Mouse (Mus musculus) MEL (cell line): ENCODE results near the gene Asah2. TPM values are rescaled to one million over a fixed set of nuclear protein-coding genes. Genes with fewer than 3 reads are reported as not detected.
A peak's percentile ranks its signal among the peaks of the same experiment; 100 is the strongest.

Experiments used
- DNase-seq: peaks from one replicate; pipeline ENCODE4 v3.0.0; 2011; ENCODE audit warnings: low read depth, low spot score
- H3K27ac ChIP-seq: 2 replicates; pipeline ENCODE4 v1.5.1; 2012; ENCODE audit warnings: low read depth, mild to moderate bottlenecking, control low read depth, low read length, moderate library complexity; ENCODE audit not compliant: control insufficient read depth
- H3K27me3 ChIP-seq, 2 experiments: fragments of 150-350 bp in 1 of 2; sonication (generic) in 1 of 2; 2 replicates each; pipeline ENCODE4 v1.6.1; 2012; ENCODE audit warnings: low read length in 2 of 2, mild to moderate bottlenecking in 2 of 2, improper control_type of control experiment in 1 of 2, moderate library complexity in 1 of 2; ENCODE audit not compliant: insufficient read depth in 2 of 2, control insufficient read depth in 1 of 2
- H3K36me3 ChIP-seq, 2 experiments: 2 replicates each; pipeline ENCODE4 v1.6.1; 2012 to 2014; ENCODE audit warnings: low read length in 2 of 2, improper control_type of control experiment in 1 of 2, inconsistent platforms in 1 of 2, mild to moderate bottlenecking in 1 of 2; ENCODE audit not compliant: insufficient read depth in 2 of 2, control insufficient read depth in 1 of 2
- H3K4me1 ChIP-seq, 2 experiments: fragments of 150-350 bp in 1 of 2; sonication (generic) in 1 of 2; 2 replicates each; pipeline ENCODE4 v1.6.1; 2012; ENCODE audit warnings: low read length in 2 of 2, improper control_type of control experiment in 1 of 2, mild to moderate bottlenecking in 1 of 2; ENCODE audit not compliant: insufficient read depth in 2 of 2, control insufficient read depth in 1 of 2
- H3K4me3 ChIP-seq, 2 experiments: fragments of 150-350 bp in 1 of 2; sonication (generic) in 1 of 2; 2 replicates each; pipeline ENCODE4 v1.5.1; 2012; ENCODE audit warnings: low read depth in 2 of 2, low read length in 2 of 2, mild to moderate bottlenecking in 2 of 2, moderate library complexity in 2 of 2, control low read depth in 1 of 2, improper control_type of control experiment in 1 of 2; ENCODE audit not compliant: control insufficient read depth in 1 of 2, insufficient read depth in 1 of 2
- H3K79me2 ChIP-seq: 2 replicates; pipeline ENCODE4 v1.6.1; 2012; ENCODE audit warnings: mild to moderate bottlenecking, low read length, moderate library complexity; ENCODE audit not compliant: control insufficient read depth, poor library complexity, insufficient read depth
- H3K9ac ChIP-seq: 2 replicates; pipeline ENCODE4 v1.6.1; 2012; ENCODE audit warnings: low read depth, mild to moderate bottlenecking, control low read depth, low read length, moderate library complexity; ENCODE audit not compliant: control insufficient read depth, poor library complexity, severe bottlenecking
- H3K9me3 ChIP-seq: fragments of 150-350 bp; sonication (generic); replicated peaks from 2 replicates; pipeline ENCODE4 v1.6.1; 2012; ENCODE audit warnings: mild to moderate bottlenecking, low read length, improper control_type of control experiment, moderate library complexity; ENCODE audit not compliant: insufficient read depth
- BHLHE40 ChIP-seq: IDR thresholded peaks from 2 replicates; pipeline ENCODE4 v1.6.1; 2012; ENCODE audit warnings: low read depth, mild to moderate bottlenecking, inconsistent platforms, low read length, improper control_type of control experiment, borderline replicate concordance
- EP300 ChIP-seq, 2 experiments: IDR thresholded peaks; 2 replicates each; pipeline ENCODE4 v1.6.1; 2011; ENCODE audit warnings: improper control_type of control experiment in 2 of 2, low read length in 2 of 2, low read depth in 1 of 2, mild to moderate bottlenecking in 1 of 2
- ETS1 ChIP-seq: IDR thresholded peaks from 2 replicates; pipeline ENCODE4 v1.6.1; 2012; ENCODE audit warnings: low read depth, mild to moderate bottlenecking, inconsistent platforms, low read length, improper control_type of control experiment, moderate library complexity
- GATA1 ChIP-seq: IDR thresholded peaks from 2 replicates; pipeline ENCODE4 v1.6.1; 2011; ENCODE audit warnings: low read depth, low read length, improper control_type of control experiment
- HCFC1 ChIP-seq: IDR thresholded peaks from 2 replicates; pipeline ENCODE4 v1.6.1; 2012; ENCODE audit warnings: low read depth, mild to moderate bottlenecking, inconsistent platforms, low read length, improper control_type of control experiment, moderate library complexity
- JUND ChIP-seq: IDR thresholded peaks from 2 replicates; pipeline ENCODE4 v1.6.1; 2011; ENCODE audit warnings: low read depth, mild to moderate bottlenecking, improper control_type of control experiment, low read length
- KAT2A ChIP-seq: conservative IDR thresholded peaks from 2 replicates; pipeline ENCODE4 v1.6.1; 2012; ENCODE audit warnings: low read depth, low read length, improper control_type of control experiment, inconsistent platforms
- MEF2A ChIP-seq: IDR thresholded peaks from 2 replicates; pipeline ENCODE4 v1.6.1; 2014; ENCODE audit warnings: low read depth, mild to moderate bottlenecking, inconsistent platforms, low read length, improper control_type of control experiment; ENCODE audit not compliant: poor library complexity, insufficient replicate concordance, severe bottlenecking; ENCODE audit errors: extremely low read depth
- MXI1 ChIP-seq: IDR thresholded peaks from 2 replicates; pipeline ENCODE4 v1.6.1; 2011; ENCODE audit warnings: mild to moderate bottlenecking, low read depth, low read length, improper control_type of control experiment
- MYC ChIP-seq: IDR thresholded peaks from 2 replicates; pipeline ENCODE4 v1.6.1; 2011; ENCODE audit warnings: low read depth, mild to moderate bottlenecking, low read length, improper control_type of control experiment, moderate library complexity
- NELFE ChIP-seq: IDR thresholded peaks from 2 replicates; pipeline ENCODE4 v1.6.1; 2011; ENCODE audit warnings: low read depth, low read length, improper control_type of control experiment
- POLR2A ChIP-seq, 2 experiments: IDR thresholded peaks; 2 replicates each; pipeline ENCODE4 v1.6.1; 2011 to 2012; ENCODE audit warnings: low read length in 2 of 2, mild to moderate bottlenecking in 2 of 2, control low read depth in 1 of 2, improper control_type of control experiment in 1 of 2, low read depth in 1 of 2, moderate library complexity in 1 of 2; ENCODE audit not compliant: control insufficient read depth in 1 of 2, insufficient read depth in 1 of 2, poor library complexity in 1 of 2
- POLR2AphosphoS2 ChIP-seq: IDR thresholded peaks from 2 replicates; pipeline ENCODE4 v1.6.1; 2011; ENCODE audit warnings: low read length, improper control_type of control experiment
- RAD21 ChIP-seq: IDR thresholded peaks from 2 replicates; pipeline ENCODE4 v1.6.1; 2011; ENCODE audit warnings: mild to moderate bottlenecking, low read depth, low read length, improper control_type of control experiment
- RCOR1 ChIP-seq: IDR thresholded peaks from 2 replicates; pipeline ENCODE4 v1.6.1; 2012; ENCODE audit warnings: low read depth, mild to moderate bottlenecking, inconsistent platforms, low read length, improper control_type of control experiment
- TBP ChIP-seq: IDR thresholded peaks from 2 replicates; pipeline ENCODE4 v1.8.0; 2011; ENCODE audit warnings: low read depth, low read length, improper control_type of control experiment
- TCF12 ChIP-seq: IDR thresholded peaks from 2 replicates; pipeline ENCODE4 v1.6.1; 2014; ENCODE audit warnings: low read depth, mild to moderate bottlenecking, inconsistent platforms, low read length, improper control_type of control experiment, moderate library complexity
- UBTF ChIP-seq: IDR thresholded peaks from 2 replicates; pipeline ENCODE4 v1.6.1; 2012; ENCODE audit warnings: low read depth, mild to moderate bottlenecking, inconsistent platforms, low read length, improper control_type of control experiment, moderate library complexity, borderline replicate concordance; ENCODE audit not compliant: insufficient read depth
- USF2 ChIP-seq, 2 experiments: IDR thresholded peaks; 2 replicates each; pipeline ENCODE4 v1.6.1; 2011 to 2012; ENCODE audit warnings: improper control_type of control experiment in 2 of 2, low read length in 2 of 2, borderline replicate concordance in 1 of 2, inconsistent platforms in 1 of 2, low read depth in 1 of 2, mild to moderate bottlenecking in 1 of 2; ENCODE audit not compliant: insufficient read depth in 1 of 2
- ZC3H11A ChIP-seq: IDR thresholded peaks from 2 replicates; pipeline ENCODE4 v1.6.1; 2012; ENCODE audit warnings: low read depth, mild to moderate bottlenecking, inconsistent platforms, low read length, improper control_type of control experiment
- ZKSCAN1 ChIP-seq: IDR thresholded peaks from 2 replicates; pipeline ENCODE4 v1.6.1; 2012; ENCODE audit warnings: low read depth, mild to moderate bottlenecking, inconsistent platforms, low read length, improper control_type of control experiment, moderate library complexity
- ZMIZ1 ChIP-seq: IDR thresholded peaks from 2 replicates; pipeline ENCODE4 v1.6.1; 2012; ENCODE audit warnings: low read depth, mild to moderate bottlenecking, inconsistent platforms, low read length, improper control_type of control experiment, moderate library complexity
- ZNF384 ChIP-seq: IDR thresholded peaks from 2 replicates; pipeline ENCODE4 v1.6.1; 2012; ENCODE audit warnings: low read depth, mild to moderate bottlenecking, inconsistent platforms, low read length, improper control_type of control experiment
- polyA plus RNA-seq, 2 experiments: library from polyadenylated mRNA; stranded (reverse) in 1 of 2; unstranded in 1 of 2; fragments of >175 nt in 1 of 2; fragments of >200 nt in 1 of 2; gene quantifications; 2 replicates each; pipeline versions ENCODE4 v1.2.1 to v1.2.4; 2012; ENCODE audit warnings: low replicate concordance in 2 of 2, low read depth in 1 of 2; ENCODE audit not compliant: insufficient read length in 2 of 2, insufficient read depth in 1 of 2, missing spikeins in 1 of 2
- total RNA-seq: library from RNA; depleted of rRNA; stranded (reverse); fragments of 300-350 nt; gene quantifications from 2 replicates; pipeline ENCODE4 v1.2.3, GENCODE M21; 2012

Asah2 gene
- total and polyA plus RNA-seq, 3 experiments, result 0.58 to 1.3 TPM; not detected in 1

- peaks cover 12% of the 10 kb centered on the region for H3K79me2 ChIP-seq
- no peak overlapping the region for H3K9ac ChIP-seq
- no peak for DNase-seq
- TF ChIP-seq KAT2A (no peak), MYC (no peak), UBTF (no peak), ZMIZ1 (no peak), ZC3H11A (no peak), EP300 (IDR thresholded peaks at IDR 0.05; ENCODE audit: low read depth in 1 of 2, low read length in 2 of 2) (no peak), USF2 (IDR thresholded peaks at IDR 0.05; ENCODE audit: borderline replicate concordance in 1 of 2, insufficient read depth in 1 of 2, low read depth in 1 of 2, low read length in 2 of 2) (no peak), BHLHE40 (no peak), RCOR1 (no peak), ZKSCAN1 (no peak), ZNF384 (no peak), RAD21 (no peak), TBP (no peak), NELFE (no peak), MXI1 (no peak), POLR2A (IDR thresholded peaks at IDR 0.05; ENCODE audit: control insufficient read depth in 1 of 2, insufficient read depth in 1 of 2, low read depth in 1 of 2, low read length in 2 of 2, poor library complexity in 1 of 2) (no peak), HCFC1 (no peak), JUND (no peak), MEF2A (no peak), TCF12 (no peak)
- no peak overlapping the region for H3K27ac ChIP-seq
- H3K9me3 ChIP-seq, result no peaks in the 10 kb centered on the region
- H3K27me3 ChIP-seq, result no peaks in the 10 kb centered on the region
- H3K36me3 ChIP-seq, result peaks cover 2 to 35% of the 10 kb centered on the region in 2 experiments
- peaks cover 19 to 24% of the 10 kb centered on the region in 2 experiments for H3K4me1 ChIP-seq
- H3K4me3 ChIP-seq, result no peak overlapping the region
These were observed 44.5 kb upstream of the Asah2 start for GRCm38 (mm10) chr19:32152529-32152928.

GRCm38 (mm10) chr19:32148710-32149109 is 40.7 kb upstream of the Asah2 start:
- 0 out of 2 replicates have a peak overlapping the region, but pooled peaks have one; percentile 12 for H3K9ac ChIP-seq
- no peak for TF ChIP-seq POLR2AphosphoS2
- 0 out of 2 replicates have a peak, but pooled peaks have one; percentile 26 for TF ChIP-seq TCF12
- TF ChIP-seq ETS1, result peak; percentile 30; the same call in 1 of the 2 replicates
- no peak for TF ChIP-seq BHLHE40
- peak; percentile 29 to 59; a peak in 2 of 4 replicates for TF ChIP-seq EP300 (IDR thresholded peaks at IDR 0.05; ENCODE audit: low read depth in 1 of 2, low read length in 2 of 2)
- TF ChIP-seq GATA1, result peak; percentile 54
- TF ChIP-seq UBTF, result no peak
- TF ChIP-seq, all 39 proteins: peak for 4
- Histone ChIP-seq H3K4me1 (peaks cover 8 to 11% of the 10 kb centered on the region in 2 experiments; a peak in 3 of 4 replicates), H3K9me3 (no peaks in the 10 kb centered on the region), H3K27me3 (no peaks in the 10 kb centered on the region), H3K36me3 (peaks cover 0 to 10% of the 10 kb centered on the region in 2 experiments; a peak in 3 of 4 replicates), H3K79me2 (no peaks in the 10 kb centered on the region; the same call in 1 of the 2 replicates), H3K4me3 (no peak overlapping the region), H3K27ac (peak overlapping the region; percentile 26; the same call in 1 of the 2 replicates)
- DNase-seq, result peak; percentile 46
